ENCODE assay signal across 26 mouse cellular contexts in genomic region chr8:13306916-13307315, GRCm38 (mm10). TPM values are rescaled to one million over a fixed set of nuclear protein-coding genes. Genes with fewer than 3 reads are reported as not detected.
"Had no signal": no experiment of that assay in that cellular context is flagged by ENCODE, and none has a peak within 500 bp of the region (broad histone marks: within the 10 kb centered on the region; RNA-seq: fewer than 3 reads in every experiment).

No protein-coding gene starts in this region.

- H3K4me1 ChIP-seq: intestine, embryonic 15.5 days; kidney, embryonic 15.5 days; limb, embryonic 12.5 days; limb, embryonic 15.5 days; midbrain, embryonic 10.5 days; midbrain, embryonic 13.5 days; stomach, embryonic 15.5 days had no signal

- H3K9ac ChIP-seq: intestine, embryonic 15.5 days; kidney, embryonic 15.5 days; limb, embryonic 12.5 days; limb, embryonic 15.5 days; liver, embryonic 12.5 days; liver, embryonic 15.5 days; lung, embryonic 14.5 days; midbrain, embryonic 13.5 days; stomach, embryonic 15.5 days had no signal

- ATAC-seq: intestine, embryonic 15.5 days; midbrain, embryonic 13.5 days; midbrain, embryonic 16.5 days had no signal

- H3K27me3 ChIP-seq: intestine, embryonic 15.5 days; kidney, embryonic 15.5 days; limb, embryonic 12.5 days; limb, embryonic 15.5 days; liver, embryonic 12.5 days; liver, embryonic 15.5 days; megakaryocyte, embryonic 14.5 days; midbrain, embryonic 13.5 days; stomach, embryonic 15.5 days had no signal

- H3K9me3 ChIP-seq: intestine, embryonic 15.5 days; kidney, embryonic 15.5 days; limb, embryonic 12.5 days; limb, embryonic 15.5 days; liver, embryonic 12.5 days; liver, embryonic 15.5 days; midbrain, embryonic 10.5 days; midbrain, embryonic 13.5 days; stomach, embryonic 15.5 days had no signal

- H3K4me2 ChIP-seq: intestine, embryonic 15.5 days; kidney, embryonic 15.5 days; limb, embryonic 12.5 days; limb, embryonic 15.5 days; liver, embryonic 12.5 days; liver, embryonic 15.5 days; lung, embryonic 14.5 days; midbrain, embryonic 13.5 days; stomach, embryonic 15.5 days had no signal

- H3K27ac ChIP-seq: intestine, embryonic 15.5 days; kidney, embryonic 15.5 days; left cerebral cortex, adult 2 months; limb, embryonic 12.5 days; limb, embryonic 15.5 days; liver, embryonic 12.5 days; midbrain, embryonic 10.5 days; midbrain, embryonic 13.5 days; stomach, embryonic 15.5 days had no signal

- H3K4me3 ChIP-seq: intestine, embryonic 15.5 days; kidney, embryonic 15.5 days; left cerebral cortex, adult 2 months; limb, embryonic 12.5 days; limb, embryonic 15.5 days; liver, embryonic 12.5 days; liver, embryonic 15.5 days; megakaryocyte, embryonic 14.5 days; midbrain, embryonic 10.5 days; midbrain, embryonic 13.5 days; myocyte; stomach, embryonic 15.5 days had no signal

- DNase-seq: kidney, adult 11 months; kidney, adult 8-10 months; kidney, postnatal 10 days; kidney, postnatal 36 days; layer of hippocampus, postnatal 36 days; left cerebral cortex, postnatal 4 days; lung, embryonic 14.5 days; lung, postnatal 10 days; right cerebral cortex, adult 18-20 months; right cerebral cortex, postnatal 14 days; spleen, adult 18-20 months; thymus, postnatal 25 days had no signal

RNA-seq across cellular contexts. Expression of gene Adprhl1, which starts 53.0 kb away (rescaled TPM):
- total RNA-seq: monocyte, adult 5-6 weeks had no signal
- polyA plus RNA-seq: liver, embryonic 12.5 days; lung, embryonic 14.5 days; midbrain, embryonic 10.5 days had no signal
